Mouse (Mus musculus): ENCODE results near the gene Rala. TPM values are rescaled to one million over a fixed set of nuclear protein-coding genes. Genes with fewer than 3 reads are reported as not detected.

The Rala gene
- polyA plus RNA-seq, 1 experiment from 2014 or later = 113 TPM

- H3K4me3 ChIP-seq = no peak overlapping the region
- H3K27ac ChIP-seq = no peak overlapping the region
- 78% methylated on average over 7 of the region's 7 CpGs for WGBS
- H3K36me3 ChIP-seq = no peaks in the 10 kb centered on the region
- no peaks in the 10 kb centered on the region for H3K4me1 ChIP-seq
- no peak overlapping the region for H3K9ac ChIP-seq
- no peaks in the 10 kb centered on the region for H3K27me3 ChIP-seq
- H3K4me2 ChIP-seq = no peak overlapping the region
- ATAC-seq (ENCODE audit: insufficient number of reproducible peaks, insufficient read depth, low FRiP score, low TSS enrichment, low read depth) = no peak
- H3K9me3 ChIP-seq = no peaks in the 10 kb centered on the region
These were observed 107.2 kb downstream of the Rala start for GRCm38 (mm10) chr13:17836808-17837207.

- WGBS = 72% methylated on average over 3 of the region's 3 CpGs
These were observed 111.1 kb downstream of the Rala start for GRCm38 (mm10) chr13:17832940-17833339.

More at GRCm38 (mm10) chr13:17832940-17833339, 111.1 kb downstream of the Rala start:
- Histone ChIP-seq H3K36me3 (no peaks in the 10 kb centered on the region), H3K4me1 (no peaks in the 10 kb centered on the region), H3K9ac (no peak overlapping the region), H3K4me2 (no peak overlapping the region), H3K27ac (no peak overlapping the region), H3K9me3 (no peaks in the 10 kb centered on the region), H3K27me3 (no peaks in the 10 kb centered on the region), H3K4me3 (no peak overlapping the region)
- ATAC-seq (ENCODE audit: insufficient number of reproducible peaks, insufficient read depth, low FRiP score, low TSS enrichment, low read depth) = no peak

Other genes with a start within 250 kb of the Rala start
- gene Mplkip, start 249.0 kb downstream of the Rala start, polyA plus RNA-seq (2015; fragmentation: Nextera tagmentation; extraction: Ambion mirVana) = 52.4 and 55.7 TPM in 2 replicates
- gene Sugct, start 248.7 kb downstream of the Rala start, polyA plus RNA-seq (2015; fragmentation: Nextera tagmentation; extraction: Ambion mirVana) = 4.9 and 5.0 TPM in 2 replicates
- 18.6 and 19.6 TPM in 2 replicates for gene Cdk13, start 139.1 kb downstream of the Rala start, polyA plus RNA-seq (2015; fragmentation: Nextera tagmentation; extraction: Ambion mirVana)
- 78.2 and 89.5 TPM in 2 replicates for gene Yae1d1, start 49.1 kb upstream of the Rala start, polyA plus RNA-seq (2015; fragmentation: Nextera tagmentation; extraction: Ambion mirVana)

Measured in embryonic facial prominence, embryonic 13.5 days (tissue).